Mouse (Mus musculus) liver, adult (tissue): ENCODE measurements at regions not wholly inside any gene's neighbourhood (a gene's known extent, or its start where the extent isn't known, plus 50 kb on each side); places are given as distances from the start of the nearest gene placed in this dataset.

ENCODE experiments used
- GATA4 ChIP-seq: IDR thresholded peaks from 2 replicates; pipeline ENCODE4 v1.6.1; 2014; ENCODE audit warnings: mild to moderate bottlenecking, low read length; ENCODE audit not compliant: insufficient replicate concordance

DNA sequence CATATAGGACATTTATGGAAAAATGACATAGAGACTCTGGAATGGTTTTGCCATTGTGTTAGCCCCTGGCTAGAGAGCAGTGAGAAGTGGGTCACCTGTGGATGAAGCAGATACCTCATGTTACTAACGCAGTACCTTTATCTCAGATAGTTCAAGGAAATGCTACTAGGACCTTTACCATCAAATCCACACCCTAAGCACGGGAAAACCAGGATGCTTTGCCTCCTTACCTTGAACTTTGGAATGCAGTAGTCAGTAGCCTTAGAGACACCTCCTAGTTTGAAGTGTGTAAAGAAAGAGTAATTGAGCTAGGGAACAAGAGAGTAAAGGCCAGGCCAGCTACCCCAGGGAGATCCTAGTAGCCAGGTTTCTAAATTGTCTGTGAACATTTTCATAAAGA, 435.0 kb downstream of the Efnb2 start:
- TF ChIP-seq GATA4, result no peak

- TF ChIP-seq GATA4, result no peak
These were observed 435.7 kb downstream of the Efnb2 start for GRCm38 (mm10) chr8:8225175-8225830.

DNA sequence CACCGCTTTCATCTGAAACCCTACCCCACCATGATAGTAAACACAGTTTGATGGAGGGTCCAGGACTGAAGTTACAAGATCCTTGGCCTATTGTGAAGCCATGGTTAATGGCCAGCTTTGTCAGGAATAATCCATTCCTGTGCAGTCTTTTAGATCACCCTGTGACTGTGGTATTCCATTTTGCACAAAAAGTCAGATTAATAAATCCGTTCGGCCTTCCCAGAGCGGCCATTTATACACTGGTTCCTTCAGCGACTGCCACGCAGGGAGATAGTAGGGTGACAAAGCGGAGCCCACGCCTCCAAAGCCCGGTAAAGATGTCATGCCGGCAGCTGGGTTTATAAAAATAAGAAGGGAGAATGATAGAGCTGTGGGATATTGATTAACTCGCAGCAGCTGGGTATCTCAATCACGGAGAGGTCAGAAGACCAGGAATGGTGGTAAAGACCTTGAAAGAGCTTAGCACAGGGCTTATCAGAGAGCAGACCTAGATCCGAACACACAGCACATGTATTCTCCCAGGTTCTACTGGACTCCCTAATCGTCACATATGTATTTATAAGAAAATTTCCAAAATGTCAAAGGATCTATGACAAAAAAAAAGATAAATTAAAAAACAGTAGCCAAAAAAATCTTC, 440.5 kb downstream of the Efnb2 start:
- TF ChIP-seq GATA4, result no peak

DNA sequence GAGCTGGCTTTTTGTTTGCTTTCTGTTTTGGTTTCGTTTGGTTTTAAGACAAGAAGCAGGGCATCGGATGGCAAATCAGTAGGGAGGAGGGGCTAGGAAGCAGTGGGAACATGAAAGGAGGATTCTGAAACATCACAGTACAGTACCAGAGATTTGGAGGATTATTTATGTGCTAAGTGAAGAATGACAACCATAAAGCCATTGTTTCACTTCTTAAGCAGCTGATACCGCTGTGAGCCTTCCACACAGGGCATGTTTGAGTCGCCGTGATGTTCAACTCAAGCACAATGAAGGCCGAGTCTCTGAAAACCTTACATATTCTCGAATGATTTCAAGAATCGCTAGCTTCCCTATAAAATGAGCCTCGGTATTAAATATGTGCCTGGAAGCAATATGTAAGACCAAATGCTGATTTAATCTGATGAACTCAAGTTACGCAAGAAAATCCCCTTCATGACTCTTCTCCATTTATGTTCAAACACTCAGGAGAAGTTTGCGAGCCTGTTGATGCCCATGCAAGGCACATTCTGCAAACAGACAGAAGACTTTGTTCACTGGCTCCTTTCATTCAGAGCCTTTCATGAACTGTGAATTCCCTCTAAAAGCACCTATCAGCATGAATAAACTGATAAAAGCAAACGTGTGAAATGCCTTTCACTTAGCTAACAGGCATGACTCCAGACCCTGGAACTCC, 441.2 kb downstream of the Efnb2 start:
- no peak for TF ChIP-seq GATA4

- TF ChIP-seq GATA4, result no peak
These were observed 468.0 kb downstream of the Efnb2 start for GRCm38 (mm10) chr8:8193036-8193435.

- no peak for TF ChIP-seq GATA4
These were observed 475.0 kb downstream of the Efnb2 start for GRCm38 (mm10) chr8:8186046-8186445.

DNA sequence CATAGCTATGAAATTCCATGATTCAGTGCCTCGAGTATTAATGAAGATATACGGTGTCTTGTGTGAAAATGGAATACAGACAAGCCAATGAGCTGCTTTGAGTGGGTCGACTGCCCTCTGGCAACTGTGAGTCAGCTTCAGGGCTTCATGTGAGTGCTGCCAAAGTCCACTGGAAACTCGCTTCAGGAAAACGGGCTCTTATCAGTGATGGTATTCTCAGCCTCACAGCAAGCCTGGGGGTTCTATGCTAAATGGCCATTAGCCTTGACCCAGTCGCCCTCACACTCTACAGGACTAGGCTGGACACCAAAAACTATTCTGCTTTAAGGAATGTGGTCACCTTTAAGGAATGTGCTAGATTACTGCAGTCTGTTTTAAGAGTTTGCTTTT, 477.8 kb downstream of the Efnb2 start:
- no peak for TF ChIP-seq GATA4

GRCm38 (mm10) chr8:8182616-8183232, 478.3 kb downstream of the Efnb2 start:
- no peak for TF ChIP-seq GATA4

DNA sequence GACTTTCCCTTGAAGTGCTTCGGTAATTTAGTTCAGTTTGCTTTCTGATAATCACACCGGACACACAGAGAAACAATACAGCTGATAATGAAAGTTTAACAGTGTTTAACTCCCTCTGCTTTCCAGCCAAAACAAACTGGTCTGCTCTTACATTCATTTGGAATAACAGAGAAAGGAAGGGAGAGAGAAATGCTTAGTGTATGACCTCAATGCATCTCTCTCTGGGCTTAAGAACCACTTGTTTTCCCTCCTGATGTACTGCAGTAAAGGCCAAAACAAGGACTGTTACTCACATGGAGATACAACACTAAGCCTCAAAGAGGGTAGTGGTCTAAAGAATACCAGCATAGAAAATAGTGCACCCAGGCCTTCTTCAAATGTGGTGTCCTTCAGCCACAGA, 478.9 kb downstream of the Efnb2 start:
- TF ChIP-seq GATA4, result no peak

DNA sequence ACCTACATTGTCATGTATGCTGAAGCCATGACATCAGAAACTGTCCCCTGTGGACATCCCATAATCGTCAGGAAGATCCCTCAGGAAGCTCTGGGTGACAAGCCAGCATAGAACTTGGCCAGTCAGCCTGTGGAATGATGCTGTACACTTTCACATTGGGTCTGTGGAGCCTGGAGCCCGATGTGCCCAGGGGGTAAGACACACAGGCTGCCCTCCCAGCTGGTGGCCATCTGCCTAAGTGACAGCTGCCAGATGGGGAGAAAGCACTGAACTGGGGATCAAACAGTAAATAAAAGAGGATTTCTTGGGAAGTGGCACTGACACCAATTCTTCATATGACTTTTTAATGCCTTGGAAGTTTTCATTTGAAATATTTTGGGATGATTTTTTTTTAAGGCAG, 486.8 kb downstream of the Efnb2 start:
- TF ChIP-seq GATA4, result no peak

DNA sequence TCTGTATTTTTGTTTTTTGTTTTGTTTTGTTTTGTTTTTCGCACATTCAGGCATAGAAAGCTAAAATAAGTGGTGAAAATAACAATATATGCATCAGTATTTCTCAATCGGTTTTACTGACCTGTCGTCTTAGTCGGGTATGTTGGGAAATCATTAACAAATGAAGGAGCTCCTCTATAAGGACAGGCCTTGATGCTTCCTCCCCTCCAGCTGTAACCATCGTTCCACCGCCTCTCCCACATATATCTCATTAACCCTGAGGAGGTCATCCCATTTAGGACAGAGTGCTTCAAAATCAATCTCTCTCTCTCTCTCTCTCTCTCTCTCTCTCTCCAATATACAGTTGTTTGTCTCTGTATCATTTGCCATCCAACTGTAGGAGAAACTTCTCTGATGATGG, 492.4 kb downstream of the Efnb2 start:
- TF ChIP-seq GATA4, result no peak

DNA sequence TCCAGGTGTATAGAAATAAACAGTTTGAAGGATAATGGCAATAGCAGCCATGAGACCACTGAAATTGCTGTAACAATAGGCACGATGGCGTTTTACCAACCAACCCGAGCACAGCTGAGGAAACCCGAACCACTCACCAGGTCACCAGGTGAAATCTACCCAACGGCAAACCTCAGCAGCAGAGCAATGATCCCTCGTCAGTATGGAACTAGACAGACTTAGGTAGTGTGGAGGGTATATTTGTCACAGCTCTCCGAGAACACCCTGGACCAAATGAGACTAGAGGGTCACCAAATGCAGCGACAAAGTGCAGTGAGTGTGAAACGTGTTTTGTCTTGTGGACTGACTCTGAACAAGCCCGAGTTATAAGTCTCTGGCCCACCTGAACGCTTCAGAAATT, 492.8 kb downstream of the Efnb2 start:
- no peak for TF ChIP-seq GATA4

DNA sequence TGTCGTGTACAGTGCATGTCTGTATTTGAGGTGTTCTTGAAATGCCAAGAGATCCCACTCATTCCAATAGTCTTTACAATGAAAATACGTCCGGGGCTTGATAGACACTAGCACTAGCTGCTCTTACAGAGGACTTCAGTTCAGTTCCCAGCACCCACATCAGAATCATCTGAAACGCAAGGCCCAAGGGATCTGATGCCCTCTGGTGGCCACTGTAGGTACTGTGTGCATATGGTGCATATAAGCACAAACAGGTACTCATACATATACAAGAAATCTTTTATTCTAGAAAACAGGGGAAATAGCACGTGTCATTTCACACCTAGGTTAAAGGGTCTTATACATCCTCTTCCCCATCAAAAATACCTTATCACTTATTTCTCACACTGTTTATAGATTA, 513.5 kb downstream of the Efnb2 start:
- no peak for TF ChIP-seq GATA4

- no peak for TF ChIP-seq GATA4
These were observed 518.0 kb downstream of the Efnb2 start for GRCm38 (mm10) chr8:8142933-8143495.

- no peak for TF ChIP-seq GATA4
These were observed 518.6 kb downstream of the Efnb2 start for GRCm38 (mm10) chr8:8142461-8142860.

DNA sequence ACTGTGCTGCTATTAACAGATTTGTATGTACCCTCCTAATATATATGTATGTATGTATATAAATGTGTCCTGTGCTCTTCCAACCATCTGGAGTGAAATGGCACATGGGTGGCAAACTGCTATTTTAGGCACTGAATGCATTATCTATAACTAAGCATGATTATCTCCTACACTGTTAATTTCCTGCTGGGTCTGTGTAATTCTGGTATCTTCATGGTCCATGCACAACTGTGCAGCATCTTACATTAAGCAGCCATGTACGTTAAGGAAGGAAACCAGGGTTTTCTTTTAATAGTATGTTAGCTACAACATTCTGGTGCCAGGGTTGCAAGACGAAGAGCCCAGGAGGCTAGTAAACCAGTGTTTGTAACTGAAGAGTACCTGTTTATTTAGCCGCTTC, 521.3 kb downstream of the Efnb2 start:
- TF ChIP-seq GATA4, result no peak
